Mouse (Mus musculus): ENCODE measurements around the gene Dnhd1.
A peak's percentile ranks its signal among the peaks of the same experiment; 100 is the strongest.

Dnhd1 gene

DNA sequence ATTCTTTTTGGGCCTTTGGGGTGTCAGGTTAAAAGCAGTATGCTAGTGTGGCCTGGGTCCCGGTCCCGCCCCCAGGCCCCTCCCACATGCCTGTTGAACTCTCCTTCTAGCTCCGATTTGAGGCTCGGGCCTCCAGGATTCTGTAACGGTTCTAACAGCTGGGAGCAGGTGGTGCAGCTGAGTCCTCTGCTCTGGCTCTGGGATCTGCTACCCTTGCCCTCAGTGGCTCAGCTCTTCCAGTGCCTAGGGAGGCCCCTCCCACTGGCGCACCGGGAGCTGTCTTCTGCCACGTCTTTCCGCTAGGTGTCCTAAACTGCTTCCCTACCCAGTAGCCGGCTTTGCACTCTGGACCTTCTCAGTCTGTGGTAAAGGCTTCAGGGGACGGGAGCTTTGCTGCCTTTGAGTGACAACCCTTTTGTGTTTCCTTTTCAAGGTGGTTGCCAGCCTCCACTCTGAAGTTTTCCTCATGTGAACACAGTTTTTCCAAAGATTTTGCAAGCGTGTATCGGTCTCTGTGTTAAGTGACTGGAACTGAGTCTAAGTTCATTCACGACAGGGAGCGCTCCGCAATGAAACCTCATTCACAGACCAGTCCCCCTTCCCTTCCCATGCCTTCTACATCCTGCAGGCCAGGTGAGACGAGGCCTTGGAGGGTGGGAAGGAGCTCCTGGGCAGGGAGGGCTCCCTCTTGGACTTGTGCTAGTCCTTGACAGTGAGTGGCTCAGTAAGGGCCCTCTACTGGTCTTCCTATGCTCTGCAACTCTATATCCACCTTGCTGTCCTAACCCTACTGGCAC lies at the start of gene Dnhd1:
Gene Dnhd1, plus strand, starts transcription at position 189 of the 797 bp plus-strand sequence.
- DNase-seq (ENCODE audit: low spot score in 2 of 2): peak in 1 of 2 experiments; percentile 46

GRCm38 (mm10) chr7:105602860-105603623 lies 47.6 kb upstream of the Dnhd1 start:
- peak in 1 of 2 experiments; percentile 37 for DNase-seq (ENCODE audit: low spot score in 2 of 2)

- DNase-seq (ENCODE audit: low spot score in 2 of 2): no peak
These were observed 42.2 kb upstream of the Dnhd1 start for GRCm38 (mm10) chr7:105608467-105608866.

DNA sequence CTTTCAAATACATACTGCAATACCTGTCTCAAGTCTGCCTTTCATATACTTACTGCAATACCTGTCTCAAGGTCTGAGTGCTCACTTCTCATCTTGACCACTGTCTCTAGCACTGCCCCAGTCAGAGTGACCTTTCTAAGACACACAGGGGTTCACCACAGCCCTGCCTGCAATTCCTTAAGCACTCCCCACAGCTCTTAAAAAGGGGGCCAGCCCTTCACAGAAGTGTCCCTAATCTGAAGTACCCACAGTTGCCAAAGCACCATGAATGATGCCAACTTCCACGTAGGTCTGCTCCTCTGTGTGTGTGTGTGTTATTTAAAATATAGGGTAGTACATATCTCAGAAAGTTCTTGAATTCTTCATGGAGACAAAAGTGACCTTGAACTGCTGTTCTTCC lies 38.9 kb upstream of the Dnhd1 start:
- DNase-seq (ENCODE audit: low spot score in 2 of 2): no peak

DNA sequence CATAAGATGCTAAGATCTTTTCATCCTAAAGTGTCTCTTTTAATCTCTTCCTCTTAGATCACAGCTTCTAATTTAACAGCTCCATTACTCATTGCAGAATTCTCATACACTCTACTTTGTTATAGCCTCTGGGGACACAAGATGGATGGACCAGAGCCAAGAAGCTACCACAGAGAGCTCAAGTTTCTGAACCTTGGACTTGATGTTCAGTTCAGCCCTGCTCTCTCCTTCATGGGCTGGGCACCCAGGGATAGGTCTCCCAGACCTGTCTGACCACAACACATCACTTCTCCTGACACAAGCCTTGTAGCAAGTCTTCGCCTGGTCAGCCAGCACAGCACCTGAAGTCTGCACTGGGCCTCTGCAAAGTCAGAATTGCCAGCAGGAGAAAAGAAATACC lies 36.2 kb upstream of the Dnhd1 start:
- DNase-seq (ENCODE audit: low spot score in 2 of 2): no peak

- no peak for DNase-seq (ENCODE audit: low spot score in 2 of 2)
These were observed 34.9 kb upstream of the Dnhd1 start for GRCm38 (mm10) chr7:105615720-105616119.

DNA sequence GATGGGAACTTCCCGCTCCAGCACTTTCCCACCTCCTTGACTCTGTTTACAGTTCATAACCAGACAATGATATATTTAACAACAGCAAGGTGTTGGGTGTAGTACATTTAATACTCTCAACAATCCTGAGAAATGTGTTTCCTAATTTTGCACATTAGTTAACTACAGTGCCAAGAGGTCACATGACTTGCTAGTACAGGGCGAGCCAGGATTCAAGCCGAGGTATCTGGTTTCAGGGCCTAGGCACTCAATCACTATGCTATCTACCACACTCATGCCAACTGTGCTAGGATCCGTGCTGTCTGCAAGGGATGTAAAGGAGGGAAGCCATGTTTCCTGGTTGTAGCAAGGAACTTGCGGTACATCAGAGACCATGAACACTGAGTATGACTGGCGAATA lies 34.1 kb upstream of the Dnhd1 start:
- no peak for DNase-seq (ENCODE audit: low spot score in 2 of 2)

- DNase-seq (ENCODE audit: low spot score in 2 of 2): no peak
These were observed 32.8 kb upstream of the Dnhd1 start for GRCm38 (mm10) chr7:105617810-105618209.

- DNase-seq (ENCODE audit: low spot score in 2 of 2): no peak
These were observed 30.9 kb upstream of the Dnhd1 start for GRCm38 (mm10) chr7:105619701-105620100.

DNA sequence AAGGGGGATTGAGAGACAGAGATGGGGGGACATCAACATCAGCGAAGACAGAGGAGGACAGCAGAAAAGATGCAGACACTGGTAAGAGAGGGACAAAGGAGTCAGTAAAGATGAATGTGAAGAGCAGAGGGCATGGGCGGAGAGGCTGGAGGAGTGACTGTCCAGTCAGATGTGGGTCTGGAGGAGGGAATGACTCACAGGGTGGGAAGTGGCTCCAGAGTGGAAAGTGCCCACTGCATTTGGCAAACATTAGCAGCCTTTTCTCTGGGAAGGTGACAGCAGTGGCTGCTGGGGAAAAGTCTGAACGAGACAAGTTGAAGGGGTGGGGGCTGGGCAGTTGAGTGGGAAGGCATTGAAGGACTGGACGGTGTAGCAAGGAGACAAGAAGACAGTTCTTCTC lies 29.6 kb upstream of the Dnhd1 start:
- DNase-seq (ENCODE audit: low spot score in 2 of 2): no peak

GRCm38 (mm10) chr7:105621646-105622292 lies 28.9 kb upstream of the Dnhd1 start:
- DNase-seq (ENCODE audit: low spot score in 2 of 2): no peak

GRCm38 (mm10) chr7:105625397-105625796 lies 25.2 kb upstream of the Dnhd1 start:
- DNase-seq (ENCODE audit: low spot score in 2 of 2): no peak

GRCm38 (mm10) chr7:105628633-105629032 lies 22.0 kb upstream of the Dnhd1 start:
- DNase-seq (ENCODE audit: low spot score in 2 of 2): no peak

DNA sequence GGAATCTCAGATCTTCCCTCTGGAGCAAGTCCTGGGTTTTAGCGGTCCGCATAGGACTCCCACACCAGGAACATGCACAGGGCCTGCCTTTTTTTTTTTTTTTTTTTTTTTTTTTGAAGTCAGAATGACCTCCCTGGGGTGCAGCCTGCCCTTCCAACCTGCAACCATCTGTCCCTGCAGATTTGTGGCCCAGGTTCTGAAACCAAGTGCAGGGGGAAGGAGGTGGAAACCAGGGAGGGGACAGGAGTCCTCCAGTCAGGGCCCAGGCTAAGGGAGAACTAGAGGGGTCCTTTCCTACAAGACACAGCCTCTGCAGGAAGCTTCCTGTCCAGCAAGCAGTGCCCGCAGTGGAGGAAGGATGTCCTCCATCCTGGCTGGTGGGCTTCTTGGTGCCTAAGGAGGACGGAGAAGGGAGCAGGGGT lies 18.1 kb upstream of the Dnhd1 start:
- DNase-seq (ENCODE audit: low spot score in 2 of 2): no peak

DNA sequence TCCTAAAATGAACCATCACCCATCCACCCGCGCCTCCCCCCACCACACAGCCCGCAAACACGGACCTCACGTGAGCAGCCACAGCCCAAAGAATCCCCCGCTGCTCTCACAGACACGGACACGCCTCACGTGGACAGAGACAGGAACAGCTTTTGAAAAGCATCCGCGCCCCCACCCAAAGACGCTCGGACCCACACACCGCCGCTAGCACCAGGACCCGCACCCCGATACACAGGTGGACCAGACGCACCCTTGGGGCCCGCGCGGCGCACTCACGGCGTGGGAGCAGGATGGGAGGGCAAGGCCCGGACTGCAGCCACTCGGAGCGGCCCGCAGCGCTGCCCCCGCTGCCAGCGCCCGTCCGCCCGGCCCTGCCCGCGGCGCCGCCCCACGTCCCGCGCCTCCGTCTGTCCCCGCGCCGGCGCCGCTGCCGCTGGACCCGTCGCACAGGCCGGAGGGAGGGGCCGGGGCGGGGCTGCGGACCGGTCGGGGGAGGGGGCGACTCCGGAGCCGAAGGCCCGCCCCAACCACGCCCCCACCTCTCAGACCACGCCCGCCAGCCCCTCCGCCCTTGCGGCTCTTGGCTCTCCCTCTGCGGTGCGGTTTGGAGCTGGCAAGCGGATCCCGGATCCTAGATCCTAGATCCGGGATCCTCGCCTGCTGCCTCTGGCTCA lies 17.4 kb upstream of the Dnhd1 start, which contains the start of gene Trim3:
Gene Trim3, minus strand, starts transcription at position 445 of the 674 bp plus-strand sequence.
- peak; percentile 77 to 86 for DNase-seq (ENCODE audit: low spot score in 2 of 2)

GRCm38 (mm10) chr7:105633801-105634135 lies 16.9 kb upstream of the Dnhd1 start:
- DNase-seq (ENCODE audit: low spot score in 2 of 2): no peak

DNA sequence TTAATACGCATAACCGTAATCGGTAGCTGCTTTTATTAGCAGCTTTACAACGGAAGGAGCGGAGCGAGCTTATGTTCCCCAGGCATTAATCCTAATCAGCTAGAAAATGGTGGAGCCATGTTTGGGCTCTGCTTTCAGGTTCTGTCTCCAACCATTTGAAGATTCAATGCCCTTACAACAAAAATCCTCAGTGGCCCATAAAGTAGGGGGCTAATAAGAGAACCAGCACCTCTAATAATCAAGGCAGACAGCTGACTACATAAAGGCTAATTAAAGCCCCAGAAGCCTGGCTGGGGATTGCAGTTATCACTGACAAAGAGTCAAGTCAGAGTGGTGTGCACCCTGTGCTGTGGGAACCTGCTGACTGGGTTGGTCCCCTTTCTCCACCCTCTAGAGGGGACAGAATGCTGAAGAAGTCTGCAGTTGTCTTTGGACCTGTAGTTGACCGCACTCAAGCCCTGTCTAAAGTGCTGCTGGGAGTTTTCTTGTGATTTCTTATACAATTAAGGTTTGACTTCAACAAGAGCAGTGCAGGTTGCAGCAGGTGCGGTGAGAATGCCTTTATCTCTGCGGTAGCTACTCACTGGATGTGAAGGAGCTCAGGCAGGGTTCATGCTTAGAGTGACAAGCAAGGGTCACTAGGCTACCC lies 16.2 kb upstream of the Dnhd1 start:
- DNase-seq (ENCODE audit: low spot score in 2 of 2): no peak

- DNase-seq (ENCODE audit: low spot score in 2 of 2): no peak
These were observed 14.9 kb upstream of the Dnhd1 start for GRCm38 (mm10) chr7:105635726-105636125.

DNA sequence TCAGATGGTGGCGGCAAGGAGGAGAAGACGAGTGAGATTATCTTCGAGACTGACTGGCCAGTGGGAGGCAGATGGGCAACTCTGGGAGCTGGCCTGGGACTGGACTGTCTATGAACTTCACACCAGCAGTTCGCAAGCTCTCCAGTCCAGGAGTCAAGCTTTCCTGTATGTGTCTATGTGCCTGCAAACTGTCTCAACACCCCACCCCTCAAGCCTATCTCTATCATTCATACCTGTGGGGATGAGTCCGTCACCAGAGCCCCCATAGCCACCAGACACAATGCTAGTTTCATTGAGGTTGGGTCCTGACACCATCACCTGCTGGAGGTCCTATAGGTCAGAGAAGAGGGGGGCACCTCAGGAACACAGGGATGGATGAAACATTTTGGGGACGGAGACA lies 11.9 kb upstream of the Dnhd1 start:
- no peak for DNase-seq (ENCODE audit: low spot score in 2 of 2)

- DNase-seq (ENCODE audit: low spot score in 2 of 2): no peak
These were observed 11.3 kb upstream of the Dnhd1 start for GRCm38 (mm10) chr7:105639304-105639703.

GRCm38 (mm10) chr7:105639756-105640155 lies 10.9 kb upstream of the Dnhd1 start, which contains the start of gene Timm10b:
TSS of gene Timm10b (plus strand) at chr7:105640056.
- no peak for DNase-seq (ENCODE audit: low spot score in 2 of 2)
